Mouse (Mus musculus) cerebellum, adult 2 months (tissue): ENCODE data around the gene Serac1. TPM values are rescaled to one million over a fixed set of nuclear protein-coding genes. Genes with fewer than 3 reads are reported as not detected.

Source experiments
- DNase-seq, 2 experiments: peaks; one replicate each; pipeline ENCODE4 v3.0.0; 2021
- H3K27ac ChIP-seq: fragments of 200-500 bp; 2 replicates; pipeline ENCODE4 v1.5.1; 2012; ENCODE audit warnings: low read length, control low read depth, inconsistent platforms; ENCODE audit not compliant: insufficient read depth
- H3K27me3 ChIP-seq: fragments of 200-500 bp; 2 replicates; pipeline ENCODE4 v1.6.1; 2012; ENCODE audit warnings: inconsistent platforms, mild to moderate bottlenecking, low read length, moderate library complexity; ENCODE audit not compliant: control insufficient read depth, insufficient read depth
- H3K4me1 ChIP-seq: fragments of 200-500 bp; 2 replicates; pipeline ENCODE4 v1.6.1; 2011; ENCODE audit warnings: low read length; ENCODE audit not compliant: control insufficient read depth, insufficient read depth
- H3K4me3 ChIP-seq: fragments of 200-500 bp; replicated peaks from 2 replicates; pipeline ENCODE3; 2011; ENCODE audit warnings: mild to moderate bottlenecking, low read depth, low read length, control low read depth; ENCODE audit not compliant: insufficient read depth
- CTCF ChIP-seq: fragments of 200-500 bp; IDR thresholded peaks from 2 replicates; pipeline ENCODE4 v1.5.1; 2011; ENCODE audit warnings: low read depth, mild to moderate bottlenecking, control low read depth, low read length, moderate library complexity, borderline replicate concordance; ENCODE audit not compliant: insufficient read depth
- POLR2A ChIP-seq: fragments of 200-500 bp; IDR thresholded peaks from 2 replicates; pipeline ENCODE4 v1.6.1; 2011; ENCODE audit warnings: low read length, control low read depth, borderline replicate concordance; ENCODE audit not compliant: insufficient read depth
- WGBS: fragments of 180-500 bp; shearing (Covaris S2); methylation state at CpG from one replicate; pipeline ENCODE4 v1.1.7; 2018; 5-methylcytosine and 5-hydroxymethylcytosine counted together
- polyA plus RNA-seq: library from polyadenylated mRNA; depleted of rRNA; stranded (reverse); fragments of >200 nt; gene quantifications from 2 replicates; pipeline ENCODE4 v1.2.3, GENCODE M21; 2012; rRNA removed

Serac1 gene
- polyA plus RNA-seq: 20.7 and 21.8 TPM in 2 replicates

DNA sequence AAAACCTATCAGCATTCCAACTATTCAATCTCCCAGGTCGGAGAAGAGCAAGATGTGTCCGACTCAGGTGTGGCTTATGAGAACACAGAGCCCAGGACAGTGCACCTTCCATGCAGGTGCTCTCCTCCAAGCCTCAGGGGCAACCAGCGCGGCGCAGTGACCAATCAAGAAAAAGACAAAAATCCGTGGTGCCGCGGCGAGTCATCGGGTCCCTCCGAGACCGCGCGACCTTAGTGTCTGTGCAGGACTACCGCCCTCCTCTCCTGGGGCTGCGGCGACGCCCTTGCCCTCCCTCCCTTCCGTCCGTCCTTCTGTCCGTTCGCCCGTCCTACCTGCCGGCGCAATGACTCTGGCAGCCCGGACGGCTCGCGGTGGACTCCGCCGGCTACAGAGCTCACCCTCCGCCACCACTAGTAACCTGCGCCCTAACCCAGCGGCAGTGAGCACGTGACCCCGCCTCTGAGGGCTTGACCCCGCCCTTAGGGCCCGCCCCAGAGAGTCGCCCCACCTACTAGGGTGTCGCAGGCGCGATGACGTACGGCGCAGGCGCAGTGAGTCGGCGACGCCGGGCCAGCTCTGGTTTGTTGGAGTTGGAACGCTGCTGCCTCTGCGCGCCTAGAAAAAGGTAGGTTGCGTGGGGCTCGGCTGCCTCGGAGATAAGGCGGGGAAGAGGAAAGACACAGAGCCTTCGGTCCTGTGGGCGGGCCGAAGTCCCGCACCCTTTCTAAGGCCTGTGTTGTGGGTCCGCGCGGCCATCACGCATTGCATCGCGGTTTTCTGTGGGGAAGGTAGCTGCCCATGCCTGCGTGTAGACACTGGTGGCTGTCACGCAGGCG is at the start of gene Serac1, which contains the start of gene Gtf2h5:
Gene Serac1, minus strand, starts transcription at position 455 of the 836 bp plus-strand sequence.
Gene Gtf2h5, plus strand, starts transcription at position 500 of the 836 bp plus-strand sequence.
- H3K4me3 ChIP-seq: peak within 1 kb of the TSS; percentile 74
- no peaks in the 10 kb centered on the region for H3K27me3 ChIP-seq
- DNase-seq: peak; percentile 98 to 99
- under 1% methylated on average over 69 of the region's 70 CpGs for WGBS
- TF ChIP-seq CTCF (no peak), POLR2A (peak; percentile 97)
- peaks cover 6% of the 10 kb centered on the region; the same call in 1 of the 2 replicates for H3K4me1 ChIP-seq
- peak within 1 kb of the TSS; percentile 55 for H3K27ac ChIP-seq

DNA sequence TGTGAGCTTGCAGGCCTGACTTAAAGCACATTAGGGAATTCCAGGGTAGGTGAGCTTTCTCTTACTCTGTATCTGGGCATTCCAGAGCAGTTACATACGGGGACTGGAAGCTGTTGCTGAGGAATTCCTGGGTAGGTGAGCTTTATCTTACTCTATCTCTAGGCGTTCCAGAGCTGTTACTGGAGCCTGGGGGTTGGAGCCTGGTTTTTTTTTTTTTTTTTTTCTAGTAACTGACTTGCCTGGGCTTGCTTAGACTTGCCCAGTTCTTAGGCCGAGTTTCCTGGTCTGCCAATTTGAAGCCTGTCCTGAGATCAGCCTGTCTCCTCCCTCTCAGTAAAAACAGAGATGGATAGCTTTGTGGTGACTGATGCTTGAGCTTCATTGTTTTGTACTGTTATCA is 48.5 kb upstream of the Serac1 start:
- Histone ChIP-seq H3K27me3 (no peaks in the 10 kb centered on the region), H3K4me1 (peaks cover 42% of the 10 kb centered on the region), H3K27ac (peak overlapping the region; percentile 25; the same call in 1 of the 2 replicates), H3K4me3 (no peak overlapping the region)
- TF ChIP-seq CTCF (no peak), POLR2A (no peak)
- WGBS: 49% methylated on average over 3 of the region's 3 CpGs
- DNase-seq: no peak

DNA sequence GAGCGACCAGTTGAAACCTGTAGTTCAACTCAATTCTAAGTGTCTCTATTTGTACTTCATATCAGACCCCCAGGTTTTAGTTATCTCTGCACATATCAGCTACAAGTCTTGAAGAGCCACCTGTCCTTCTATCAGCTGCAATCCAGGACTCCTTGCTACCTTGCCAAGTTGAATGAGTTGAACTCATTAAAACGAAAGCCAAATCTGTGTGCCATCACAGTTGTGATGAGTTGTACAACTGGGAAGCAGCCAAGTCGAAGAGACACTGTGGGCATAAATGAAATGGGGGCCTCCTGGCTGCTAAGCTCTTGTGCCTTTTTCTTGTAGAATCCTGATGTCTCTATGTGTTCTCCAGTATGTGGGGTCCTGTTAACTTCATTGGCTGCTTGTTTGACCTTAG is 45.9 kb upstream of the Serac1 start:
- Histone ChIP-seq H3K27me3 (no peaks in the 10 kb centered on the region), H3K4me3 (no peak overlapping the region), H3K4me1 (peaks cover 41% of the 10 kb centered on the region), H3K27ac (no peak overlapping the region)
- peak in 1 of 2 experiments; percentile 70 for DNase-seq
- 34% methylated on average over 3 of the region's 3 CpGs for WGBS
- no peak for TF ChIP-seq POLR2A
- no peak for TF ChIP-seq CTCF

DNA sequence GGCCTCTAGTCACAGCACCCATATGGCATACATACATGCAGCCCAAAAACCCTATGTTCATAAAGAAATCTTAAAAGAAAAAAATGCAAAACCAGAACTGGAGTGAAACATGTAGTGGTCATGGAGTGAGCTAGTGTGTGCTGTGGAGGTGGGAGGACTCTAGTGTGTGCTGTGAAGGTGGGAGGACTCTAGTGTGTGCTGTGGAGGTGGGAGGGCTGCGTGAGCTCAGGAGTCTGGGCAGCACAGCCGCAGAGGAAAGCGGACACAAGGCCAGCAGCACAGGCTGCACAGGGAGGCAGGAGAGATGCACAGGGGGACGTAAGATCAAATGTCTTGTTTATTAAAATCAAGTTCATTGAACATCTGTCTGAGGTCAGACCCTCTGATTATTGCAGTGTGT is 44.2 kb upstream of the Serac1 start:
- H3K4me3 ChIP-seq: no peak overlapping the region
- DNase-seq: no peak
- no peak for TF ChIP-seq CTCF
- no peak for TF ChIP-seq POLR2A
- 52% methylated on average over 4 of the region's 4 CpGs for WGBS
- H3K27ac ChIP-seq: no peak overlapping the region
- H3K27me3 ChIP-seq: no peaks in the 10 kb centered on the region
- peaks cover 40% of the 10 kb centered on the region for H3K4me1 ChIP-seq

DNA sequence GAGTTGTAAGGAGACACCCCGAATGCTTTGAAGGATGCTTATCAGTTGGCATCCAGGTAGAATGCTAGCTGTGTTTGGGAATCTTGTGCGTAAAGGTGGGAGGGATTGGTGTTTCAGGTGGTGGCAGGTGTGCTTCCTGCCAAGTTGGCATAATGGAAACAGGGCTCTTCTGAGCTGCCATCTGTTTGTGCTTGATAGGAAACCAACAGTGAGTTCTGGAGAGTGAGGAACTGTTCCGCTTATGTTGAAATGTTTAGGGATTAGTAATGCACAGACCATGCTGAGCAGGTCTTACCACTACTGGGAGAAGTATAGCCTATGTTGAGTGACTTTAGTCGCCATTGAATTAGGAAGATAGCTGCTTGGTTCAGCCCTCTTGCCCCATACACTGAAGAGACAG is 39.3 kb upstream of the Serac1 start:
- Histone ChIP-seq H3K27ac (peak overlapping the region; percentile 65; the same call in 1 of the 2 replicates), H3K4me1 (peaks cover 30% of the 10 kb centered on the region), H3K4me3 (no peak overlapping the region), H3K27me3 (no peaks in the 10 kb centered on the region)
- TF ChIP-seq CTCF (no peak; the same call in 1 of the 2 replicates), POLR2A (no peak)
- 11% methylated on average over 4 of the region's 4 CpGs for WGBS
- DNase-seq: peak; percentile 81 to 95

DNA sequence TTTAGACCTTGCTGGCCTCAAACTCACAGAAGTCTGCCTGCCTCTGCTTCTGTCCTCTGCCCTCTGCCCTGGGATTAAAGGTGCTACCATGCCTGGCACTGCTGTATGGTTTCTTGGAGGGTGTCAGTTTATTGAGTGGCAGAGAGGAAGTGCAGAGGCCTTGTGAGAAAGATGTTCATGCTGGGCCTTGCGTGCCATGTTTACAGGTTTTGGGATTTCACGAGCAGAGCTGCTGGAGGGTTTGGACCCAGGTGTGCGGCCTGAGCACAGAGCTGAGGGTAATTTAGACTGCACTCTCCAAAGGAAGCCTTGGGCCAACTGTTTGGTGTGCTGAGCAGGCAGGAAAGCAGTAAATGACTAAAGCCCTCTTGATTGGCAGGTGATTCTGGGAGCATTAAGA is 38.4 kb upstream of the Serac1 start:
- peak overlapping the region; percentile 31 for H3K27ac ChIP-seq
- TF ChIP-seq POLR2A: no peak
- TF ChIP-seq CTCF: no peak
- peaks cover 24% of the 10 kb centered on the region for H3K4me1 ChIP-seq
- DNase-seq: peak in 1 of 2 experiments; percentile 45
- H3K4me3 ChIP-seq: no peak overlapping the region
- WGBS: 22% methylated on average over 3 of the region's 3 CpGs
- no peaks in the 10 kb centered on the region for H3K27me3 ChIP-seq

DNA sequence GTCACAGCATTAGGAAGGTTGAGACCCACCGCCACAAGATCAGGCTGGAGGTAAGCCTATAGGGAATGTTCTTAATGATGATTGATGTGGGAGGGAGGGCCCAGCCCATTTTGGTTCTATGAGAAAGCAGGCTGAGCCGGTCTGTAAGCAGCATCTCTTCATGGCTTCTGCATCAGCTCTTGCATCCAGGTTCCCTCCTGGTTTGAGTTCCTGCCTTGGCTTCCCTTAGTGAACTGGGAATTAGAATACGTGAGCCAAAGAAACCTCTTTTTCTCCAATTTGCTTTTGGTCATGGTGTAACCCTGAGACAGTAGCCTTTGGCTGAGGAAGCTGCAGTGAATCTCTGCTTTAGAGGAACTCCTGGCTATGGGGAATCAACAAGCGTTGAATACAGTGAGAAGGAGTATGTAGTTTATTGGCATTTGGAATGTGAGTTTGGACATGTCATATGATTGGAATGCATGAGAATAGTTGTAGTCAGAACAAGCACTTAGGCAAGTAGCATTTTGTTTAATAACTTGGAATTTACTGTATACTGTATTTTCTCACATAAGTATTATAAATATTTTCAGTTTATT is 37.7 kb upstream of the Serac1 start:
- peak overlapping the region; percentile 75 for H3K27ac ChIP-seq
- no peaks in the 10 kb centered on the region for H3K27me3 ChIP-seq
- WGBS: 30% methylated on average over 4 of the region's 4 CpGs
- H3K4me1 ChIP-seq: peaks cover 24% of the 10 kb centered on the region
- no peak overlapping the region for H3K4me3 ChIP-seq
- no peak for TF ChIP-seq CTCF
- DNase-seq: peak in 1 of 2 experiments; percentile 53
